Mouse (Mus musculus): ENCODE data around the gene Prkcz. TPM values are rescaled to one million over a fixed set of nuclear protein-coding genes. Genes with fewer than 3 reads are reported as not detected.

Gene Prkcz
- total and polyA plus RNA-seq, 3 experiments, result 0.16 to 11.8 (median 1.6) TPM

DNA sequence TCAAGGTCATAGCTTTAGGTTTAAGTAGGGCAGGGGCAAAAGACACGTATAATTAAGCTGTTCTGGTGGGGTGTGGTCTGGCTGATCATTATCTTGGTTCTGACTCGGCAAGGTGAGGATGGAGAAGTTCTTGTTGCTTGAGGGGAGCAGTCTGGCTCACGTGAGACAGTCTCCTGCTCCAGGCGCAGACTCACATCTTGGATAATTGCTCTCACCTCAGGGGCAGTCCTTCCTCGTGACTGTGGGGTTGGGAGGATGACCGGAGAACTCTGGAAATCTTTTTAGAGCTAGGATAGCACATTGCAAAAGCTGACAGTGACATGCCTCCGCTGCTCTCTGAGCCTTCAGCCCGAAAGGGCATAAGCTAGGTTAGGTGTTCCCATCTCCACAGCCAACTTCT is 36.6 kb downstream of the Prkcz start:
- Histone ChIP-seq H3K36me3 (replicated peaks in 1 of 2; ENCODE audit: control insufficient read depth in 1 of 2, insufficient read depth in 1 of 2, low read length in 1 of 2) (no peaks in the 10 kb centered on the region), H3K27me3 (replicated peaks) (peaks cover 34% of the 10 kb centered on the region), H3K4me1 (ENCODE audit: control insufficient read depth in 1 of 2, insufficient read depth in 2 of 2) (peaks cover 0 to 16% of the 10 kb centered on the region in 2 experiments; a peak in 2 of 4 replicates), H3K4me2 (ENCODE audit: insufficient read depth, low read depth, poor library complexity, severe bottlenecking) (no peak overlapping the region), H3K79me2 (replicated peaks; ENCODE audit: control insufficient read depth, extremely low read depth, insufficient read depth, poor library complexity, severe bottlenecking) (no peaks in the 10 kb centered on the region), H3K9me3 (replicated peaks; ENCODE audit: low read length) (no peaks in the 10 kb centered on the region), H3K9ac (ENCODE audit: insufficient read depth, low read depth) (no peak overlapping the region), H3K27ac (ENCODE audit: insufficient read depth, low read depth) (no peak overlapping the region), H3K4me3 (replicated peaks in 1 of 3; ENCODE audit: low read depth in 2 of 3, low read length in 2 of 3, poor library complexity in 1 of 3) (no peak overlapping the region)
- dilution Hi-C loops (cut with MboI; ENCODE audit: extremely low pct_ligation_motif_present, extremely low pct_unique_long_range_greater_than_20kb, low sequenced_read_pairs), result no loop called here
- in situ Hi-C loops (cut with MboI; ENCODE audit: low pct_ligation_motif_present, low pct_unique_long_range_greater_than_20kb, low sequenced_read_pairs), result no loop called here
- no peak for DNase-seq (ENCODE audit: extremely low read depth)
- TF ChIP-seq MAZ (IDR thresholded peaks at IDR 0.05; ENCODE audit: low read depth, low read length), result no peak
- TF ChIP-seq SIN3A (IDR thresholded peaks at IDR 0.05; ENCODE audit: low read length), result no peak
- TF ChIP-seq PAX5 (IDR thresholded peaks at IDR 0.05; ENCODE audit: low read length), result no peak
- TF ChIP-seq RAD21 (IDR thresholded peaks at IDR 0.05; ENCODE audit: low read depth, low read length), result no peak
- TF ChIP-seq GABPA (IDR thresholded peaks at IDR 0.05; ENCODE audit: insufficient replicate concordance, low read depth, low read length), result no peak
- no peak for TF ChIP-seq NELFE (IDR thresholded peaks at IDR 0.05; ENCODE audit: low read depth, low read length)
- no peak for TF ChIP-seq ZKSCAN1 (IDR thresholded peaks at IDR 0.05; ENCODE audit: borderline replicate concordance, low read depth, low read length)
- no peak for TF ChIP-seq CHD1 (IDR thresholded peaks at IDR 0.05; ENCODE audit: low read depth, low read length)
- TF ChIP-seq UBTF (IDR thresholded peaks at IDR 0.05; ENCODE audit: low read depth, low read length), result no peak
- no peak for TF ChIP-seq MAX (IDR thresholded peaks at IDR 0.05; ENCODE audit: low read length)
- TF ChIP-seq JUND (conservative IDR thresholded peaks at IDR 0.05; ENCODE audit: low read depth, low read length), result no peak
- no peak for TF ChIP-seq ETS1 (conservative IDR thresholded peaks at IDR 0.05; ENCODE audit: low read depth, low read length)
- TF ChIP-seq MEF2A (IDR thresholded peaks at IDR 0.05; ENCODE audit: borderline replicate concordance, low read depth, low read length), result no peak

DNA sequence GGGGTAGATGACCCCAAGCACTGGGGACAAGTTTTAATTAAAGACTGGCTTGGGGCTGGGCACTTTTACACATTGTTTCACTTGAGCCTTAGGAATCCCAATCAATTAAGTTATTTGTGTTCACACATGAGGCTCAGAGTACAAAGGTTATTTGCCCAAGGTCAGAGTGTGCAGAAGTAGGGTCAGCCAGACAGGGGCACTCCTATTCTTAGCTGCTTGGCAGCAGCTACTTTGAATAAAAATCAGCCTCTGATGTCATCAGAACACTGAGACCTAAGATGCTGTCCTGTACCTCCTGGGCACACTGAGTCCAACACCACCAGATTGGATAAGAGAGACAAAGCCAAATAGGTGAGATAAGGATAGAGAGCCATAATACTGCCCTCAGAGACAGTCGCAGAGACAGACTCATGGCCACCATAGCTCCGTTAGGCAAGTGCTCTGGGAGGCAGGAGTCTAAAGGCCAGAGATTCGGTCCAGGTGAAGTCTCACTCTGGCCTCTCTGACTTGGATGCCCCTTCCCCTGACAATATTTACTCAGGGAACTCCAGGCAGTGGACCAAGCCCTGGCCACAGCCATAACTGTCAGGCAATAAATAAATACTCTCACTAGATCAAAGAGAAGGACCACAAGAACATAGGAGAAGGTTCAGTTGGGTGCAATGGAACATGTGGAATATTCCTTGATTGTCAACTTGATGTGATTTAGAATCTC is 37.9 kb downstream of the Prkcz start:
- Histone ChIP-seq H3K9ac (ENCODE audit: insufficient read depth, low read depth) (no peak overlapping the region), H3K27ac (ENCODE audit: insufficient read depth, low read depth) (no peak overlapping the region), H3K4me2 (ENCODE audit: insufficient read depth, low read depth, poor library complexity, severe bottlenecking) (no peak overlapping the region), H3K27me3 (replicated peaks) (peaks cover 35% of the 10 kb centered on the region), H3K36me3 (replicated peaks in 1 of 2; ENCODE audit: control insufficient read depth in 1 of 2, insufficient read depth in 1 of 2, low read length in 1 of 2) (no peaks in the 10 kb centered on the region), H3K79me2 (replicated peaks; ENCODE audit: control insufficient read depth, extremely low read depth, insufficient read depth, poor library complexity, severe bottlenecking) (no peaks in the 10 kb centered on the region), H3K4me1 (ENCODE audit: control insufficient read depth in 1 of 2, insufficient read depth in 2 of 2) (peaks cover 4 to 20% of the 10 kb centered on the region in 2 experiments; a peak in 3 of 4 replicates), H3K9me3 (replicated peaks; ENCODE audit: low read length) (no peaks in the 10 kb centered on the region), H3K4me3 (replicated peaks in 1 of 3; ENCODE audit: low read depth in 2 of 3, low read length in 2 of 3, poor library complexity in 1 of 3) (no peak overlapping the region)
- DNase-seq (ENCODE audit: extremely low read depth), result no peak
- in situ Hi-C loops (cut with MboI; ENCODE audit: low pct_ligation_motif_present, low pct_unique_long_range_greater_than_20kb, low sequenced_read_pairs) (no loop called here), dilution Hi-C loops (cut with MboI; ENCODE audit: extremely low pct_ligation_motif_present, extremely low pct_unique_long_range_greater_than_20kb, low sequenced_read_pairs) (no loop called here)
- TF ChIP-seq MXI1 (IDR thresholded peaks at IDR 0.05; ENCODE audit: low read depth, low read length) (no peak), SMC3 (IDR thresholded peaks at IDR 0.05; ENCODE audit: low read depth, low read length) (no peak), TCF12 (IDR thresholded peaks at IDR 0.05; ENCODE audit: low read depth, low read length) (no peak), SIN3A (IDR thresholded peaks at IDR 0.05; ENCODE audit: low read length) (no peak), ZMIZ1 (IDR thresholded peaks at IDR 0.05; ENCODE audit: low read depth, low read length) (no peak), POLR2A (IDR thresholded peaks at IDR 0.05; ENCODE audit: low read depth, low read length) (no peak), ZC3H11A (IDR thresholded peaks at IDR 0.05; ENCODE audit: low read depth, low read length) (no peak), CHD2 (IDR thresholded peaks at IDR 0.05; ENCODE audit: low read length) (no peak), EP300 (IDR thresholded peaks at IDR 0.05; ENCODE audit: low read length) (no peak), PAX5 (IDR thresholded peaks at IDR 0.05; ENCODE audit: low read length) (no peak), RAD21 (IDR thresholded peaks at IDR 0.05; ENCODE audit: low read depth, low read length) (no peak), ETS1 (conservative IDR thresholded peaks at IDR 0.05; ENCODE audit: low read depth, low read length) (no peak), RCOR1 (conservative IDR thresholded peaks at IDR 0.05; ENCODE audit: low read depth, low read length) (no peak), USF1 (IDR thresholded peaks at IDR 0.05; ENCODE audit: low read depth, low read length) (no peak), IRF4 (IDR thresholded peaks at IDR 0.05; ENCODE audit: low read depth, low read length) (no peak), JUND (conservative IDR thresholded peaks at IDR 0.05; ENCODE audit: low read depth, low read length) (no peak)
